Mouse (Mus musculus): ENCODE data around the gene Ppp1r1c. TPM values are rescaled to one million over a fixed set of nuclear protein-coding genes. Genes with fewer than 3 reads are reported as not detected.
A peak's percentile ranks its signal among the peaks of the same experiment; 100 is the strongest.

Ppp1r1c gene
- polyA plus RNA-seq, 1 experiment = not detected

GRCm38 (mm10) chr2:79675266-79675665, 32.3 kb upstream of the Ppp1r1c start:
- Histone ChIP-seq H3K79me3 (ENCODE audit: low read depth) (no peaks in the 10 kb centered on the region), H3K27me3 (ENCODE audit: control insufficient read depth, insufficient read depth, insufficient read length) (no peaks in the 10 kb centered on the region), H3K79me2 (ENCODE audit: control insufficient read depth, insufficient read depth) (no peaks in the 10 kb centered on the region), H3K4me3 (ENCODE audit: insufficient read depth, poor library complexity, severe bottlenecking) (no peak overlapping the region), H3K36me3 (ENCODE audit: control insufficient read depth, insufficient read depth) (peaks cover 29% of the 10 kb centered on the region), H3ac (ENCODE audit: control insufficient read depth, insufficient read length, low read depth) (no peak overlapping the region)
- TF ChIP-seq MYOD1 (IDR thresholded peaks at IDR 0.05; ENCODE audit: control insufficient read depth, insufficient read length, low read depth) (no peak), MYOG (IDR thresholded peaks at IDR 0.05; ENCODE audit: control insufficient read depth, extremely low read depth, insufficient read length) (no peak), CTCF (IDR thresholded peaks at IDR 0.05; ENCODE audit: control insufficient read depth, insufficient read depth, insufficient read length) (no peak), CEBPB (IDR thresholded peaks at IDR 0.05; ENCODE audit: low read depth) (no peak), FOSL1 (IDR thresholded peaks at IDR 0.05; ENCODE audit: insufficient read depth, low read length, poor library complexity, severe bottlenecking) (no peak), USF1 (IDR thresholded peaks at IDR 0.05; ENCODE audit: low read depth) (no peak), MAX (IDR thresholded peaks at IDR 0.05) (no peak)

- no peaks in the 10 kb centered on the region for H3K27me3 ChIP-seq (ENCODE audit: control insufficient read depth, insufficient read depth, insufficient read length)
- no peak overlapping the region for H3ac ChIP-seq (ENCODE audit: control insufficient read depth, insufficient read length, low read depth)
- H3K36me3 ChIP-seq (ENCODE audit: control insufficient read depth, insufficient read depth) = peaks cover 20% of the 10 kb centered on the region
- H3K79me2 ChIP-seq (ENCODE audit: control insufficient read depth, insufficient read depth) = no peaks in the 10 kb centered on the region
- TF ChIP-seq CTCF (IDR thresholded peaks at IDR 0.05; ENCODE audit: control insufficient read depth, insufficient read depth, insufficient read length) (no peak), MAX (IDR thresholded peaks at IDR 0.05) (no peak), MYOG (IDR thresholded peaks at IDR 0.05; ENCODE audit: control insufficient read depth, extremely low read depth, insufficient read length) (no peak), MYOD1 (IDR thresholded peaks at IDR 0.05; ENCODE audit: control insufficient read depth, insufficient read length, low read depth) (no peak), USF1 (IDR thresholded peaks at IDR 0.05; ENCODE audit: low read depth) (no peak), CEBPB (IDR thresholded peaks at IDR 0.05; ENCODE audit: low read depth) (no peak), FOSL1 (IDR thresholded peaks at IDR 0.05; ENCODE audit: insufficient read depth, low read length, poor library complexity, severe bottlenecking) (no peak)
- no peaks in the 10 kb centered on the region for H3K79me3 ChIP-seq (ENCODE audit: low read depth)
- no peak overlapping the region for H3K4me3 ChIP-seq (ENCODE audit: insufficient read depth, poor library complexity, severe bottlenecking)
These were observed 29.8 kb upstream of the Ppp1r1c start for GRCm38 (mm10) chr2:79677663-79678257.

GRCm38 (mm10) chr2:79681672-79682071, 25.9 kb upstream of the Ppp1r1c start:
- H3K27me3 ChIP-seq (ENCODE audit: control insufficient read depth, insufficient read depth, insufficient read length) = no peaks in the 10 kb centered on the region
- no peak overlapping the region for H3ac ChIP-seq (ENCODE audit: control insufficient read depth, insufficient read length, low read depth)
- no peaks in the 10 kb centered on the region for H3K79me3 ChIP-seq (ENCODE audit: low read depth)
- H3K79me2 ChIP-seq (ENCODE audit: control insufficient read depth, insufficient read depth) = no peaks in the 10 kb centered on the region
- TF ChIP-seq MYOG (IDR thresholded peaks at IDR 0.05; ENCODE audit: control insufficient read depth, extremely low read depth, insufficient read length) (no peak), CEBPB (IDR thresholded peaks at IDR 0.05; ENCODE audit: low read depth) (no peak), CTCF (IDR thresholded peaks at IDR 0.05; ENCODE audit: control insufficient read depth, insufficient read depth, insufficient read length) (no peak), FOSL1 (IDR thresholded peaks at IDR 0.05; ENCODE audit: insufficient read depth, low read length, poor library complexity, severe bottlenecking) (no peak), MAX (IDR thresholded peaks at IDR 0.05) (no peak), USF1 (IDR thresholded peaks at IDR 0.05; ENCODE audit: low read depth) (no peak), MYOD1 (IDR thresholded peaks at IDR 0.05; ENCODE audit: control insufficient read depth, insufficient read length, low read depth) (no peak)
- H3K4me3 ChIP-seq (ENCODE audit: insufficient read depth, poor library complexity, severe bottlenecking) = no peak overlapping the region
- H3K36me3 ChIP-seq (ENCODE audit: control insufficient read depth, insufficient read depth) = no peaks in the 10 kb centered on the region

GRCm38 (mm10) chr2:79683258-79683657, 24.3 kb upstream of the Ppp1r1c start:
- no peaks in the 10 kb centered on the region for H3K79me3 ChIP-seq (ENCODE audit: low read depth)
- no peaks in the 10 kb centered on the region for H3K36me3 ChIP-seq (ENCODE audit: control insufficient read depth, insufficient read depth)
- H3ac ChIP-seq (ENCODE audit: control insufficient read depth, insufficient read length, low read depth) = no peak overlapping the region

GRCm38 (mm10) chr2:79690838-79691237, 16.7 kb upstream of the Ppp1r1c start:
- Histone ChIP-seq H3K79me2 (ENCODE audit: control insufficient read depth, insufficient read depth) (no peaks in the 10 kb centered on the region), H3ac (ENCODE audit: control insufficient read depth, insufficient read length, low read depth) (no peak overlapping the region), H3K36me3 (ENCODE audit: control insufficient read depth, insufficient read depth) (no peaks in the 10 kb centered on the region), H3K4me3 (ENCODE audit: insufficient read depth, poor library complexity, severe bottlenecking) (no peak overlapping the region), H3K27me3 (ENCODE audit: control insufficient read depth, insufficient read depth, insufficient read length) (no peaks in the 10 kb centered on the region), H3K79me3 (ENCODE audit: low read depth) (no peaks in the 10 kb centered on the region)
- TF ChIP-seq FOSL1 (IDR thresholded peaks at IDR 0.05; ENCODE audit: insufficient read depth, low read length, poor library complexity, severe bottlenecking) (no peak), MYOD1 (IDR thresholded peaks at IDR 0.05; ENCODE audit: control insufficient read depth, insufficient read length, low read depth) (peak; percentile 14)

More at GRCm38 (mm10) chr2:79683258-79683657, 24.3 kb upstream of the Ppp1r1c start:
- Histone ChIP-seq H3K79me2 (ENCODE audit: control insufficient read depth, insufficient read depth) (no peaks in the 10 kb centered on the region), H3K4me3 (ENCODE audit: insufficient read depth, poor library complexity, severe bottlenecking) (no peak overlapping the region), H3K27me3 (ENCODE audit: control insufficient read depth, insufficient read depth, insufficient read length) (no peaks in the 10 kb centered on the region)
- TF ChIP-seq MAX (IDR thresholded peaks at IDR 0.05) (no peak), FOSL1 (IDR thresholded peaks at IDR 0.05; ENCODE audit: insufficient read depth, low read length, poor library complexity, severe bottlenecking) (no peak), MYOD1 (IDR thresholded peaks at IDR 0.05; ENCODE audit: control insufficient read depth, insufficient read length, low read depth) (no peak), CEBPB (IDR thresholded peaks at IDR 0.05; ENCODE audit: low read depth) (no peak), CTCF (IDR thresholded peaks at IDR 0.05; ENCODE audit: control insufficient read depth, insufficient read depth, insufficient read length) (no peak), MYOG (IDR thresholded peaks at IDR 0.05; ENCODE audit: control insufficient read depth, extremely low read depth, insufficient read length) (no peak), USF1 (IDR thresholded peaks at IDR 0.05; ENCODE audit: low read depth) (no peak)

GRCm38 (mm10) chr2:79695190-79695589, 12.4 kb upstream of the Ppp1r1c start:
- H3K79me2 ChIP-seq (ENCODE audit: control insufficient read depth, insufficient read depth) = no peaks in the 10 kb centered on the region
- no peak overlapping the region for H3ac ChIP-seq (ENCODE audit: control insufficient read depth, insufficient read length, low read depth)
- no peaks in the 10 kb centered on the region for H3K36me3 ChIP-seq (ENCODE audit: control insufficient read depth, insufficient read depth)
- no peaks in the 10 kb centered on the region for H3K27me3 ChIP-seq (ENCODE audit: control insufficient read depth, insufficient read depth, insufficient read length)
- no peaks in the 10 kb centered on the region for H3K79me3 ChIP-seq (ENCODE audit: low read depth)
- no peak for TF ChIP-seq MYOG (IDR thresholded peaks at IDR 0.05; ENCODE audit: control insufficient read depth, extremely low read depth, insufficient read length)
- H3K4me3 ChIP-seq (ENCODE audit: insufficient read depth, poor library complexity, severe bottlenecking) = no peak overlapping the region
